Mouse (Mus musculus) CD4-positive, CD25-positive, alpha-beta regulatory T cell, adult 9 weeks (primary cell): ENCODE results near the gene Impg1. TPM values are rescaled to one million over a fixed set of nuclear protein-coding genes. Genes with fewer than 3 reads are reported as not detected.

Source experiments
- polyA plus RNA-seq: library from polyadenylated mRNA; unstranded; fragments of 100-300 nt; shearing (Covaris generic); gene quantifications from one replicate; pipeline ENCODE4 v1.2.1, GENCODE M21; 2017

Gene Impg1
- 0.32 TPM for polyA plus RNA-seq

GRCm38 (mm10) chr9:80465381-80465780 lies at the start of gene Impg1:
Gene Impg1 (minus strand): TSS chr9:80465481.

